Mouse (Mus musculus): Measurements from ENCODE around the gene Ifi35.
"Not testable (repeated sequence)": the region's sequence is repeated elsewhere in the genome, so short reads cannot be mapped to it uniquely, and the experiment has no call there.

Gene Ifi35

GRCm38 (mm10) chr11:101447786-101448185, 421 bp upstream of the Ifi35 start:
- in situ Hi-C loops (cut with MboI, MseI), result no loop called here

DNA sequence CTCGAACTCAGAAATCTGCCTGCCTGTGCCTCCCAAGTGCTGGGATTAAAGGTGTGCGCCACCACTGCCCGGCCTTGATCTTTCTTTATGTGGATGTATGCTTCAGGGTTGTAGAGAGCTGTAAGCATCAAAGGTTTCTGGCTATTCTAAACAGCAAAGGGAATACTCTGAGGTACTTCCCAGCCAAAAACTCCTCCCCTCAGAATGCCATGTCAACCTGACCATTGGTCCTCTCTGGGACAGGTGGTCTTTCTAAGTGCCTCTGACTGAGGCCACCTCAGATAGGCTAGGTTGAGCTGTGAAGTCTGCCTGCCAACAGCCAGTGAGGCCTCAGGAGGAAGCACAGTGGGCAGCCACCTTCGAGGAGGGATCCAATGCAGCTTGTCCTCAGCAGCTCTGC, 692 bp downstream of the Ifi35 start:
- in situ Hi-C loops (cut with MboI, MseI), result no loop called here

DNA sequence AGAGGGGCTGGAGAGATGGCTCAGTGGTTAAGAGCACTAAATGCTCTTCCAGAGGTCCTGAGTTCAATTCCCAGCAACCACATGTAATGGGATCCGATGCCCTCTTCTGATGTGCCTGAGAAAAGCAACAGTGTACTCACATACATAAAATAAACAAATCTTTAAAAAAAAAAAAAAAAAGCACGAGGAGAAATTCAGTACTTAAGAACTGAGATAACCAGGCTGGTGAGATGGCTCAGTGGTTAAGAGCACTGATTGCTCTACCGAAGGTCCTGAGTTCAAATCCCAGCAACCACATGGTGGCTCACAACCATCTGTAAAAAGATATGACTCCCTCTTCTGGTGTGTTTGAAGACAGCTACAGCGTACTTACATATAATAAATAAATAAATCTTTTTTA, 1.4 kb downstream of the Ifi35 start:
- in situ Hi-C loops (cut with MboI, MseI), result not testable (repeated sequence)

DNA sequence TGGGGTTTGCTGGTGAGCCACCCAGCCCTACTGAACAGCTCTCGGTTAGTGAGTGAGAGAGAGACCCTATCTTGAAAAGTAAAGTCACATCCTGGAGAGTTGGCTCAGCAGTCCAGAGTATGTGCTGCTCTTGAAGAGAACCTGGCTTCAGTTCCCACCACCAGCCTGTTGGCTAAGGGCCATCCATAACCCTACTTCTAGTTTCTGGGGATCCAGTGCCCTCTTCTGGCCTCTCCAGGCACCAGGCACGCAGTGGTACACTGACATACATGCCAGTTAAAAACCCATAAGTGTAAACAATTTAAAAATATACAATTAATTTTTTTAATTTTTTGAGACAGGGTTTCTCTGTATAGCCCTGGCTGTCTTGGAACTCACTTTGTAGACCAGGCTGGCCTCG, 2.2 kb downstream of the Ifi35 start:
- in situ Hi-C loops (cut with MboI, MseI), result no loop called here

GRCm38 (mm10) chr11:101451536-101451935, 3.3 kb downstream of the Ifi35 start:
- in situ Hi-C loops (cut with MboI, MseI), result no loop called here

DNA sequence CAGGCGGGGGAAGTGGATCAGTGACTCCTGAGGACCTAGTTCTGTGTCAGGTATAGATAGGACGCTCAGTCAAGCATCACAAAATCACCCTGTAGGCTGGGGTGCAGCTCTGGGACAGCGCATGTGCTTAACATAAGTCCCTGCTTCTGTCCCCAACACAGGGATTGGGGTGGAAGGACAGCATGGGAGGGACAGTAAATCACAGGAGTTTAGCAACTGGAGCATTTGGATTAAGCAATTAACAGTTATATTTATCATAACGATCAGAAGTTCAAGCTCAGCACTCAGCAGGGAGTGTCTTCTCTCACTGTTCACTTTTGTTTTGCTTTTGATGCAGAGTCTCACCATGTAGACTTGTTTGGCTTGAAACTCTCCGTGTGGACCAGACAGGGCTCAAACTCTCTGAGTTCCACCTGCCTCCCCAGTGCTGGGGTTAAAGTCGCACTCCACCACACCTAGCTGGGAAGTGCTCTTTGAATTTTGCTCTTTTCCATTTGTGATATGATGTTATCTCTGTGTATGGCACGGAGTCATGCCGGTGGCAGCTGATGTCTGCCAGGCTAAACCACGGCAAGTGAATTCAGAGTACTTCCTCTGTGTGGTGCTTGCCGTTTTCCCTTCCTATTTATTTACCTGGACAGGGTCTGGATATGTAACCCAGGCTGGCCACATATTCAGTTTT, 4.0 kb downstream of the Ifi35 start:
- in situ Hi-C loops (cut with MboI, MseI), result no loop called here

- in situ Hi-C loops (cut with MboI, MseI), result no loop called here
Observed at GRCm38 (mm10) chr11:101454702-101455101, 6.5 kb downstream of the Ifi35 start.

DNA sequence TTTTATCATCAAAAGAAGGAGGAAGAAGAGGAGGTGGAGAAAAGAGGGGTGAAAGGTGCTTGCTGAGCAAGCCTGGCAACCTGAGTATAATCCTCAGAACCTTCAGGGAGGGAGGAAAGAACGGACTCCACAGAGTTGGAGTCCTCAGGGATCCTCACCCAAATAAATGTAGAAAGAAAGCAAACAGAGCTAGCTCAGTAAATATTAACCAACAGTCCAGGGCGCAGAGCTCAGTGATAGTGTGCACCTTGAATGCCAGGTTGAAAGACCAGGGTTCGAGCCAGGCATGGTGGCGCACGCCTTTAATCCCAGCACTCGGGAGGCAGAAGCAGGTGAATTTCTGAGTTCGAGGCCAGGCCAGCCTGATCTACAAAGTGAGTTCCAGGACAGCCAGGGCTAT, 7.4 kb downstream of the Ifi35 start:
- in situ Hi-C loops (cut with MboI, MseI), result no loop called here

DNA sequence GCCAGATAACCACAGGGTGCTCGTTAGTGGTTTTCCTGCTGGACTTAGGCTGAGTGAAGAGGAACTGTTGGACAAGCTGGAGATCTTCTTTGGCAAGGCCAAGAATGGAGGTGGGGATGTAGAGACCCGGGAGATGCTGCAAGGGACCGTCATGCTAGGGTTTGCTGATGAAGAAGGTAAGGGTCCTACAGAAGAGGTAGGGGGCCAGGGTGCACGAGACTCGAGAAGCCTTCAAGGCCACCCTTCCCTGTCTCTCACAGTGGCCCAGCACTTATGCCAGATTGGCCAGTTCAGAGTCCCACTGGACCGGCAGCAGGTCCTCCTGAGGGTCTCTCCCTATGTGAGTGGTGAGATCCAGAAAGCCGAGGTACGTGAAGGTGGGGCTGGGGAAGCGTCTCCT, 9.4 kb downstream of the Ifi35 start:
- in situ Hi-C loops (cut with MboI, MseI), result no loop called here

- in situ Hi-C loops (cut with MboI, MseI), result no loop called here
Observed at GRCm38 (mm10) chr11:101458217-101458616, 10.0 kb downstream of the Ifi35 start.

DNA sequence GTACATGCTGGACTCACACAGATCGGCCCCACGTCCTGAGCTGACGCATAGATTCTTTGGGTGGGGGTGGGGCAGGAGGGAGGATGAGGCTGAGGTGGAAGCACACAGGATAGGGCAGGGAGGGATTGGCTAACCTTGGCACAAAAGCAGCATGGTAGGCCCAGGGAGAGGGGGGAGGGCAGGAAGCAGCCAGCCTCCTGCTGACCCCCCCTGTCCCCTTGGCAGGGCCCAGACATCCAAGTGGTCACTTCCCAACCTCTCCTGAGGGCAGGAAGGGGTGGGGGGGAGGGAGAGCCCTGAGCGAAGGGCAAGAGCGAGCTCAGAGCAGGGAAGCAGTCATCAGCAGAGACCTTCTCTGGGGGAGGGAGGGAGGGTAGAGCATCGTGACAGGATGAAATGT, 11.5 kb downstream of the Ifi35 start:
- in situ Hi-C loops (cut with MboI, MseI), result no loop called here

DNA sequence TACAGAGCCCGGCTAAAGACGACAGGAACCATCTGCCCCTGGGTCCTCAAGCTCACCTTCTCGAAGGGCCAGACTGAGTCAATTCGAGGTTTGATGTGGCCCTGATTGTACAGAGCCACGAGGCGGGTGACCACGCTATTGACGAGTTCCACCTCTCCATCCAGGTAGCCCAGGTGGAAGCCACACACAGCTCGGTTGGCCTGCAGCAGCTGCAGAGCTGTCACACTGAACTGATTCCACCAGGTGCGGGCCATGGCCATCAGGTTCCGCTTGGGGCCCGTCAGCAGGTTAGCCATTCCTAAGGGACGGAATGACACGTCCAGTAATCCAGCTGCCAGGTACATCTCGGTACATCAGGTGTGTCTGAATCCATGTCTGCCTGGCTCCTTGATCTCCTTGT, 12.1 kb downstream of the Ifi35 start:
- in situ Hi-C loops (cut with MboI, MseI), result no loop called here

DNA sequence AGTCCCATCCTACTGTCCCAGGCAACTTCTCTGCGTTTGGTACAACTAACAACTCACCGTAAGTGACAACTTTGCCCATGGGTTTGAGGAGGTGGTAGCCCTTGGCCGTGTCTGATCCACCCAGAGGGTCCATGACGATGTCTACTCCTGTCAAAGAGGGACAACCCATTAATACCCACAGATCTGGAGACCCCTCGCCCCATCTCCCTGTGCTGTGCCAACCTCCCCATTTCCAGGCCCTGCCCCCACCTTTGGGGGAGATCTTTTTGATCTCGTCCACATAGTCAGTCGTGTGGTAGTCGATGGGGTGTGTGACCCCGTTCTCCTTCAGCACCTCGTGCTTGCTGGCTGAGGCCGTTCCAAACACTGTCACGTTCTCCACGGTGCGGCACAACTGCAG, 13.9 kb downstream of the Ifi35 start:
- in situ Hi-C loops (cut with MboI, MseI), result no loop called here

DNA sequence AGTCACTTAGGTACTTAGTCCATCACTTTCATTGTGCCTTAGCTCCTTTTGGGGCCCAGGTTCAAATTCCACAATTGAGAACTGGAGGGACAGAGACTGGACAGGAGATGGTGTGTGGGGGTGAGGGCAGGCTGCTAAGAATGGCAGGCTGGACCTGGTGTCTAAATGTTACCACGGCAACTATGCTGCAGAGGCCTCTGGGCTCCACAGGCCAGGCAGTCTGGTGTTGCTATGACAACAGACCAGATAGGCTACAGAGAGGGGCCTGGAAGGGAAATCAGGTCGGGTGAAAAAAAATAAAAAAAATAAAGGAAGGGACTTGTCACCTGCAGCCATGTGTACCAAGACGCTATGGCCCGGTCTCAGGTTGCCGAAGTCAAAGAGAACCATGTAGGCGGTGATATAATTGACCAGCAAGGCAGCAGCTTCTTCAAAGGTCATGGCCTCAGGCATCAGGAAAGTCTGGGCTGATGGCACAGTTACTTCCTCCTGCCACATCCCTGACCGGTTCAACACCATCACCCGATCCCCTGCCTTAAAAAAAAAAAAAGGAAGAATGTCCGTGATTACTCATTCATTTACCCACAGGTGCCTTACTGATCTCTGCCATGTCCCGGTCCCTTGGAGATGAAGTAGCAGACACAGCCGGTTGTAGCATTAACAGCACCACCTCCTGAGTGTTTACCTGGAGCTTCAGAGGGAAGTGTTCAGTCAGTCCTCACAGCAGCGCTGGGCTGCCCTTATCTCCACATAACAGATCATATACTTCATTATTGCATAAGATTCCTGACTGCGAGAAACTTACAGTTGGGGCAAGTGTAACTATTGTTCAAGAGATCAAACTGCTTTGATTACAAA, 14.6 kb downstream of the Ifi35 start:
- in situ Hi-C loops (cut with MboI, MseI), result no loop called here

GRCm38 (mm10) chr11:101464211-101465100, 16.2 kb downstream of the Ifi35 start, which contains the start of gene Rnd2:
TSS of gene Rnd2 (plus strand) at chr11:101464999.
- in situ Hi-C loops (cut with MboI, MseI), result no loop called here

DNA sequence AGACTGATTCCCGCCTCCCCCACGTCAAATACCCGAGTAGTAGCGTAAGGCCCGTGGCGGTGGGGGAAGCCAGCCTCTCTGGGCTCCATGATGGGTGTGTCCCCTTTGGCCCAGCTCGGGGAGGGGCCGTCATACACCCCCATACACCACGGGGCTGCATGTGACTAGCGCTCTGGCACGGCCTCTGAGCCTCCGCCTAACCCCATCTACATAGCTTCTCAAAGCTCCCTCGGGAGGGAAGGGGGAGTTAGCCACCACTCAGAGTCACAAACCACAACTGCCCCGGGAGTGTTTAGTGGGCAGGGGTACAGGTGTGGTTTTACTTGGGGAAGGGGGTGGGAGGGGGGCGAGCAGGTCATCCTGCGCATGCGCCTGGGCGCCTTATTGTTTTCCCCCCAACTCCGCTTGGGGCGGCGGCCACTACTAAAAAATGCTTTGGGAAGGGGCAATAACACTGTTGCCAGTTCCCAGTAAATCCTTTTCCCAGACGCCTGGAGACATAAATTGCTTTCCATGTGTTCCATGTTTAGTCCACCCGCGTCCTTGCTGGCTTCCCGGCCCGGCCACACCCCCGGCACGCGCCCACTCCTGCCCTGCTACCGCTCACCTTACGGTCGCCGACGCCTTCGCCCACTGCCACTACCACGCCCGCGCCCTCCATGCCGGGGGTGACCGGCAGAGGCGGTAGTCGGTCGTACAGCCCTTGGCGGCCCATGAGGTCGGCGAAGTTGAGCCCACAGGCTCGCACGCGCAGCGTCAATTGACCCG, 17.1 kb downstream of the Ifi35 start:
- in situ Hi-C loops (cut with MboI, MseI), result no loop called here

- in situ Hi-C loops (cut with MboI, MseI), result no loop called here
Observed at GRCm38 (mm10) chr11:101465869-101466551, 17.8 kb downstream of the Ifi35 start, which contains the start of gene Vat1. TSS of gene Vat1 (minus strand) at chr11:101466230.

GRCm38 (mm10) chr11:101466552-101466950, 18.3 kb downstream of the Ifi35 start:
- in situ Hi-C loops (cut with MboI, MseI), result not testable (repeated sequence)

DNA sequence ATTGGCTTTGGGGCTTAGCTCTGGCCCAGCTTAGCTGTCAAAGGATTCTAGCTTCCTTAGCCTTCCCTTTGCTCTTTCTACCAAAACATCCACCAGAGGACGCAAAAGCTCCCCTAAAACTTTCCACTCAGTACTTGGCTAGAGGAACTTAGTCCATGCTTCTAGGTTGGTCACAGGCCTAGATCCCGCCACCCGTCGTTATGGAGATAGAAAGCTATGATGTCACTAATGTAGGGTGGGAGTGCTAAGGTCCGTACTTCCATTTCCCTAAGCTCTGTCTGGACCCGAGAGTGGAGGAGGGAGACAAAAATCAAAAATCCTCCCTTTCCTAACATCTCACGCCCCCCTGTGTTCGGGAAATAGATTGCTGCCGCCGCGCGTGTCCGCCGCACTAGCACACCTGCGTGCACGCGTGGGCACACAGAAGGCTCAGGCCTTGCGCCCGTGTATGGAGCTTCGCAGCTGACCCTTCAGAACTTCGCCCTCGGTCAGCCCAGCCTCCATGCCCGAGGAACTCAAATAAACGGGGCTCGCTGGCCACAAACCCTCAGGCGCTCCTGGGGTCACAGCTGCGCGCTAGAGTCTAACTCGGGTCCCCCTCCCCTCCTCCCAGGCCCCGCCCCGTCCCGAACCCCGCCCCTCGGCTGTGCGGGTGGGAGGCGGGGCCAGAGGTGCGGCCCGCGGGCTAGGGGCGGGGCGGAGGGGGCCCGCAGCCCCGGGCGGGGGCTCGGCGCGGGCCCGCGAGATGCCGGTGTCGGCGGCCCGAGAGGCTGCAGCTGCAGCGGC, 19.5 kb downstream of the Ifi35 start:
- in situ Hi-C loops (cut with MboI, MseI), result no loop called here

GRCm38 (mm10) chr11:101468263-101468688, 20.1 kb downstream of the Ifi35 start:
- in situ Hi-C loops (cut with MboI, MseI), result no loop called here
